Mouse (Mus musculus): ENCODE measurements around the gene Mrgpra6.

Gene Mrgpra6

DNA sequence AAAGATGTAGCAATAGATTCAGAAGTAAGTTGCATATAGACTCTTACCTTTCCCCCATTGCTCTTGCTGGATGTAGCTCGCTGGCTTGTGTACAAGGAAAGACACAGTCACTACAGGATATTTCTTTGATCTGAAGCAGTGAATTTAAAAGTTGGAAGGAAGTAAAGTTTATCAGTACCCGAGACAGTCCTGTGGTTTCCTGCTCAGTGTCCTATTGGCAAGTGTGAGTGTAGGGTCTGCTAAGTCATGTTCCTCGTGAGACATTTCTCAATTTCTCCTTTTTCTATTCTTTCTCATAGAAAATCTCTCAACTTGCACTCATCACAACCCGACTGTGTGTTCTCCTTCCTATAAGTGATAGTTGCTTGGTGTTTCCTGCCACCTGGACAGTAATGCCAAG is at the start of gene Mrgpra6:
Gene Mrgpra6, minus strand, starts transcription at position 91 of the 400 bp plus-strand sequence.
- no peak for DNase-seq

DNA sequence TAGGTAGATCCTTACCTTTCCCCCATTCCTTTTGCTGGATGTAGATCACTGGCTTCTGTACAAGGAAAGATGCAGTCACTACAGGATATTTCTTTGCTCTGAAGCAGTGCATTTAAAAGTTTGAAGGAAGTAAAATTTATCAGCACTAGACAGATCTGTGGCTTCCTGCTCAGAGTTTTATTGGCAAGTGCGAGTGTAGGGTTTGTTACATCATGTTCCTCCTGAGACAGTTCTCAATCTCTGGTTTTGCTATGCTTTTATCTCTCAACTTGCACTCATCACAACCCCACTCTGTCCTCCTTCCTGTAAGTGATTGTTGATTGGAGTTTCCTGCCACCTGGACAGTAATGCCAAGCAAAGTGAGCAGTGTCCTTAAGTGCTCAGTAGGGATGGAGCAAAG is 48.0 kb upstream of the Mrgpra6 start, which contains the start of gene Mrgpra9:
Gene Mrgpra9, minus strand, starts transcription at position 79 of the 400 bp plus-strand sequence.
- no peak for DNase-seq

GRCm38 (mm10) chr7:47244658-47245057 is 39.9 kb upstream of the Mrgpra6 start:
- no peak for DNase-seq

DNA sequence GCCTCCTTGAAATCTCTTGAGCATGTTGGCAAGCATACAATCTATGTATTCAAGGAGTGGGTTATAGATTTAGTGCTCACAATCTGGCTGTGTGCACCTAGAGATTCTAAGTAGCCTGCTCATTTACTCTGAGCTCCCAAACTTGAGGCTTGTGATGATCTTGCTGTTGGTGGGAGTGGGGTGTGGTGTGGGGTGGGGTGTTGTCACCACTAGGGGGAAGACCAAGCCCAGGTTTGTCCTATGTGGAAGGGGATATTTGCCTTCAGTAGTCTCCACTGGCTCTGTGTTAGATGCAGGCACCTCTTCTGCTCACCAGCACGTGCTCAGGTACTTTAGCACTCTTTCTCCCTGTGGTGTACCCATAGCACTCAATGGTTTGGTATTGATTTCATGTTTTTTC is 9.4 kb downstream of the Mrgpra6 start:
- no peak for DNase-seq

DNA sequence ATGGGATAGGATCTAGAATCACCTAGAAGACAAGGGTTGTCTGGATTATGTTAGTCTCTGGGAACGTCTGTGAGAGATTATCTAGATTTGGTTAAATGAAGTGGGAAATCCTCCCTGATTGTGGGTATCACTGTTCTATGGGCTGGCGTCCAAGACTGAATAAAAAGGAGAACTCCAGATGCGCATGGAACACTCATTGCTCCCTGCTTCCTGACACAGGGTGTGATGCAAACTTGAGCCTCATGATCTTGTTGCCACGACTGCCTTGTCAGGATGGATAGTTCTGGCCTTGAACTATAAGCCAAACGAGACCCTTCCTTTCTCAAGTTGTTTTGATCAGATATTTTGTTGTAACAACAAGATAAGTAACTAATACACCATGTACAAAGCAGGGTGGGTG is 33.9 kb downstream of the Mrgpra6 start:
- no peak for DNase-seq

DNA sequence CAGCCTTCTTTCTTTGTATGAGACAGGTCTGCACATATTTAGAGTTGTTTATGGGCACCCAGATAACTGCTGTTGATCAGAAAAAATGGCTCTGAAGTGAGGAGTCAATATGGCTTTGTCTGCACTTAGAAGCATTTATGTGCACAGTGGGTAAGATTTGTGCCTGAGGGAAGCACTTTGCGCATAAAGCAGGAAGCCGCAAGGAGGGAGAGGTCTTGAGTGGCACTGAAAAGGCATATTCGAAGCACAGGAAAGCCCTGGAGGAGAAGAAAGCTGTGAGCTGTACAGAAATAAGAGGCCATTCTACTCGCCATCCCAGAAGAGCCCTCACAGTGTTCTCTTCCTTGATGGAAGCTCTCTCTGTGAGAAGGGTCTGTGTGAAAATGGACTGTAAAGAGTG is 39.7 kb downstream of the Mrgpra6 start:
- no peak for DNase-seq

- no peak for DNase-seq
These were observed 41.5 kb downstream of the Mrgpra6 start for GRCm38 (mm10) chr7:47163203-47163602.

DNA sequence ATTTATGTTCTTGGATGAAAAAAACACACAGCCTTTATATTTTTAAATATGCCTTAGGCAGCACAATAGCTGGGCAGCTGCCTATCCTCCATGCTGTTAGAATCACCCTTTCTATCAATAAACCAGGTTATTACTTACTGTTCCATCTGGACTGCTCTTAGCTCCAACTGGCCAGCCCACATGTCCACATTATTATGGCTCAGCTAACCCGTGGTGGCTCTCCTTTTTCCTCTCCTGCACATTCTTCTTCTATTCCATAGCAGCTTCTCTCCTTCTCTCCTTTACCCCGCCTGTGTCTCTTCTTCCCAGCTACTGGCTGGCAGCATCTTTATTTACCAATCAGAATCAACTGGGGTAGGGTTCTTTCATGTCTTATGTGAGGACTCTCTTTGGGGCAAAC is 46.3 kb downstream of the Mrgpra6 start:
- no peak for DNase-seq

DNA sequence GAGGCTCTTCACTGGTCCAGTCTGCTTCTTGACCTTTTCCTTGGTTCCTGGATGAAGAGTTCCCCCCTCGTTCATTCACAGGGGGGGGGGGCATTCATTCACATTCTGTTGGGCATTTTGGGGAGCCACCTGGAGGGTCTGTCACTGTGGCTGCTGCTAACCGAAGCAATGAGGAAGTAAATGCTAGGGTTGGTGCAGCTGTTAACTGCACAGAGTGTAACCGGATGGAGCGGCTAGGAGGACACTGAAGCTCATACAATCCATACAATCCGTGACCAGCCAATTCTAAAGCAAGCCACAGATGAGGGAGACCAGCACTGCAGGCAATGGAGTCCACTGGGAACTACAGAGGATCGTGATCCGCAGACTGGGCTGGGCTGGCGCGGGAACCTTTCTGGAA is 47.0 kb downstream of the Mrgpra6 start:
- DNase-seq, result no peak

DNA sequence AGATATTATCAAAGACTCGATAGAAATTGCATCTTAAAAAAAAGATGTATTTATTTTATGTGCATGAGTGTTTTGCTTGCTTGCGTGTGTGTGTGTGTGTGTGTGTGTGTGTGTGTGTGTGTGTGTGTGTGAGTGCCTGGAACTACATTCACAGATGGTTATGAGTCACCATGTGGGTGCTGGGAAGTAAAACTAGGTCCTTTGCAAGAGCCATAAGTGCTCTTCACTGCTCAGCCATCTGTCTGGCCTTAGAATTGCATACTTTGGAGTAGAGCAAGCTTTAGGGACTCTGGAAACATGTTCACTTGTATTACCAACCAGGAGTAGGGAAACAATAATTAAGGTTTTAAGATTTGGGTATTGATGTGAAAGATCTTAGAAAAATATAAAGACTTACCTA is 48.9 kb downstream of the Mrgpra6 start:
- DNase-seq, result no peak

- no peak for DNase-seq
These were observed 49.3 kb downstream of the Mrgpra6 start for GRCm38 (mm10) chr7:47155396-47155795.

DNA sequence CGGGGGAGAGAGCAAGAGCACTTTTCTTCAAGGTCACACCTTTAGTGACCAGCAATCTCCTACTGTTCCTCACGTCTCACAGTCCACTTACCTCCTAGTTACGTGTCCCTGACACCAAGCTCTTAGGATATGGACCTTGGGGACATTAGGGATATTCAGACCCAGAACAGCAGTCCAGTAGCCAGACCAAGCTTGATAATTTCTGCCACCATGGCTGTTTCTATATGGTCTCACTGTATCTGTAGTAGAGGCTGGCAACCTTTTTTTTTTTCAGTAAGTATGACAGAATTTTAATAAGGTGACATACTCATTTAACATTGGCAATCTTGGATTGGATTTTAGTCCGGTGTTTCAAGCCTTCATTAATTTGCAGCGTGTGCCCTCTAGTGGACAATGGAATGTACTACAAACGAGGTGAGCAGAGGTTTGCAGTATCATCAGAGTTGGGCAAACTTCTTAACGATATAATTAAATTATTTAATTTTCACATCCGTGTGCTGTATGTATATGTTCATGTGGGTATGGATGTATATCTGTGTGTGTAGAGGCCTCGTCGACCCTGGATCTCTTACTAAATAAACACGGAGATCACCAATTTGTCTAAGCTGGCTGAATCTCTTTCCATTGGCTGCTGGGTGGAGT is 54.2 kb downstream of the Mrgpra6 start:
- peak in 1 of 2 experiments; percentile 53 for DNase-seq

- no peak for DNase-seq
These were observed 56.4 kb downstream of the Mrgpra6 start for GRCm38 (mm10) chr7:47148298-47148697.

DNA sequence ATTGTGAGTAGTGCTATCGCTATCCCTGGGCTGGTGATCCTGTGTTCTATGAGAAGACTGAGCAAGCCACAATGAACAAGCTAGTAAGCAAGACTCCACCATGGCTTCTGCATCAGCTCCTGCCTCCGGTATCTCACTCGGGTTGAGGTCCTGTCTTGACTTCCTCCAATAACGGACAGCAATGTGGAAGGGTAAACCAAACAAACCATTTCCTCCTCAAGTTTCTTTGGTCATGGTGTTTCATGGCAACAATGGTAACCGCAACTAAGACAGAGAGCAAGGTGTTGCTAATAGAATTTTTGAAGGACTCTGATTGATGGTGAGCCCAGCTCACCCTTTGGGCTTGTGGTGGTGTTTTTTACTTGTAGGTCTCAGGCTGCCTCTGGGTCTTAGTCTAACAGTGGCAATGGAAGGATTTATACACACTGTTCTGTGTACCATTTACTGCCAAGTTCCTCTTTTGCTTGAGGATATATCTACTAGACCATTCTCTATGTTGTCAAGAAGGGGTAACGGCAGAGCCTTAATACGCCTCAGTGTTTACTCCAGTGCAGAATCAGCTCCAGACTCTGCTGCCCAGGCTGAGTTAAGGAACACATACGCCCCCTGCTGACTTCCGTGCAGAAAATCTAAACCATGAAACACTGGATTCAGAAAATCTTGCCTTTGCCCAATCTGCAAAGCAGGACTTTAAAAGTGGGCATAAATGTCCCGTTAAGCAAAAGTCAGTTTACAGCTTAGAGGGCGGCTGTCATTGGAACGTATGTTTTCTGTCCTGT is 58.5 kb downstream of the Mrgpra6 start:
- peak in 1 of 2 experiments; percentile 27 for DNase-seq

DNA sequence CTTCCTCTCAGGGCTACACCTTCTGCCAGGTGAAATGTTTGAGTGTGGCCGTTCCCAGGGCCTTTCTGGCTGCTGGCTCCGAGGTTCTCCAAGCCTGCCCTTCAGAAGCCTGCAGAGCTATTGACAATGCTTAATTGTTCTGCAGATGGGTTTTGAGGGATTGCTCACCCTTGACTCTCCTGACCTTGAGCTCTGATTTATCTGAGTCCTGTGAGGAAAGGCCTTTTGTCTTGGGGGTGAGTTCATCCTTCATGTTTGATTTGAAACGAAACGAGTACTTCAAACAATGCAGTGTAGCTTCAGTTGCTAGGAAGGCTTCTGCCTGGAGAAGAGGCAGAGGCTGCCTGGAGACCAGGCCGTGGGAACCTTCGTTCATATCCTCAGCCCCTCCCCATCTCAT is 60.4 kb downstream of the Mrgpra6 start:
- DNase-seq, result no peak

GRCm38 (mm10) chr7:47139823-47140325 is 64.8 kb downstream of the Mrgpra6 start:
- DNase-seq, result no peak

All from kidney, postnatal 25 days (tissue).